Mouse (Mus musculus) thymus, postnatal 10 days (tissue): ENCODE measurements around the gene Actn1.
A peak's percentile ranks its signal among the peaks of the same experiment; 100 is the strongest.
"Not testable (repeated sequence)": the region's sequence is repeated elsewhere in the genome, so short reads cannot be mapped to it uniquely, and the experiment has no call there.

ENCODE experiments used
- DNase-seq, 2 experiments: peaks; one replicate each; pipeline ENCODE4 v3.0.0; 2021; ENCODE audit warnings: low spot score in 2 of 2

Gene Actn1

DNA sequence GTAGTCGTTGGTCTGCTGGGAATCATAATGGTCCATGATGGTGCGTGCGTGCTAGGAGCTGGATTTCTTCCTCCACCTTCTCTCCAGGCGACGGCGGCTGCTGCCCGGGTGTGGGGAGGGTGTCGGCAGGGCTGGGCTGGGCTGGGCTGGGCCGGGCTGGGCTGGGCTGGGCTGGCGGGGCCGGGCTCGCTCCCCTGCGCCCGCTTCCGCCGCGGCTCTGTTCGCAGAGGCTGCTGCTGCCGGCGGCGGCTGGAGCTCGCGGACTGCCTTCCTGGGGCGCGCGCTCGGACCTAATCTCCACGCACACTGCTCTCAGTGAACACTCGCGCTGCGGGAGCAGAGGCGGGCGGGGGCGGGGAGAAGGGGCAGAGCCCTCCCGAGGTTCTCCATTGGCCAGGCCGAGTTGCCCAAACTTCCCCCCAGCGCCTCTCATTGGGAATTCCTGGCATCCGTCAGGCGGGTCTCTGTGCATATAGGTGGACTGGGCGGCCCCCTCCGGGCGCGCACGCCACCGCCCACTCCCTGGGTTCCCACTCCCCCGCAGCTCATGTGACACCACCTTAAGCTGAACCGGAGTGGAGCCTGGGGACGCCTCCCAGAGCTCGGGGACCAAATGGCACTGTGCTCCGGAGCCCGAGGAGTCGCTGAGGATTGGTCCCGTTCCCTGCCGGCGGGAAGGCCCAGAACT is at the start of gene Actn1:
TSS of gene Actn1 (minus strand) at position 316 of the 688 bp plus-strand sequence.
- DNase-seq, result peak; percentile 66 to 76

DNA sequence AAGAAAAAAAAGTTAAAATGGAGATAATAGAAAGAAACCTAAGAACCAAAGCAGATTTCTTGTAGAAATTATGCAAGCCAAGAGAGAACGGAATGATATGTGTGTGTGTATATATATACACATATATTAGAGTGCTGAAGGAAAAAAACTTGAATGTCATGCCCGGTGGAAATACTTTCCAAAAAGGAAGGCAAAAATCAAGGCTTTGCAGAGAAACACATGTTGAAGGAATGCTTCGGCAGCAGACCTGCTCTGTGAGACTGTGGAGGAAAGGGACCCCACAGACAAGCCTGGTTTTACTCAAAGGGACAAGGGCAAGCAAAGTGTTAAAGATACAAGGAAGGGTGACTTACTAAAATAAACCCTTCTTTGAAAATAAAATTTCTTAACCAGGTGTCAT is 47.4 kb upstream of the Actn1 start:
- no peak for DNase-seq

DNA sequence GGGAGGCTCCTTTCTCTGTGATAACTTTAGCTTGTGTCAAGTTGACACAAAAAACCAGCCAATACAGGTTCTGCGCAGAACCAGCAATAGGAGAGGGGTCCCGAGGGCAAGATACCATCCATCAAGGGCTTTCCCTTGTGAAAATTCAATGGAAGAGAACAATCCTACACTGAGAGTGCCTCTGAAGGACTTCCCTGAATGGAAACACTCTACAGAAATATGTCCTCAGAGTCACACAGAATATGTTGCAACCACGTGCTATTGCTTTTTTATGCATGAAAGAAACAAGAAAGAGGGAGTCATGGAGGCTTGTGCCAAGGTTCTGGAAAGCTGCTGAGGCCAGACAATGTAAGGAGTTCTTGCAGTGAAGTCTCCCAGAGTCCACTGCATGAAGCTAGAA is 44.3 kb upstream of the Actn1 start:
- no peak for DNase-seq

DNA sequence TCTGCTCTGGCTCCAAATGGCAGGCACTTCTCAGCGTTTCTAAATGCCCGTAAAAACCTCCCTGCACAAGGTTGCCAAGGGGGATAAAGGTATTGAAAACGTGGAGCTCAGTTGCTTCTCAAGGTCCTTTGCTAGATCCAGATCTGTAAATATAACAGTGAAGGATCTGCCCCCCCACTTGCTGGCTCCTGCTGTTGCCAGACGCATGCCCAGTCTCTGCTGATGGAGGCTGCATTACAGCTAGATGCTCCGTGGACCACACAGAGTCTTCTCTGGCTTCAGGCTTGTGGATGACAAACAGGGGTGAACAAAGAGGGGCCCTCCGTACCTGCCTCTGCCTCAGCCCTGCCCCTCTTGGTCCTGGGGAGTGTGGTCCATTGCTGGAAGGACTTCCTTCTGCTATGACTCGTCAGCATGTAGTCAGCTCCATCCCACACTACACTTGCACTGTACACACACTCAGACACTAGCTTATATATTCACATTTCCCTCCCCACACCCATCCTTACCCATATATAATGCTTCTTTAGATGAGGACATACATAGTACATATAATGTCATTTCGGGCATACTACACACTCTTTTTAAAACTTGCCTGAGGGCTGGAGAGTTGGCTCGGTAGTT is 40.8 kb upstream of the Actn1 start:
- DNase-seq, result no peak

DNA sequence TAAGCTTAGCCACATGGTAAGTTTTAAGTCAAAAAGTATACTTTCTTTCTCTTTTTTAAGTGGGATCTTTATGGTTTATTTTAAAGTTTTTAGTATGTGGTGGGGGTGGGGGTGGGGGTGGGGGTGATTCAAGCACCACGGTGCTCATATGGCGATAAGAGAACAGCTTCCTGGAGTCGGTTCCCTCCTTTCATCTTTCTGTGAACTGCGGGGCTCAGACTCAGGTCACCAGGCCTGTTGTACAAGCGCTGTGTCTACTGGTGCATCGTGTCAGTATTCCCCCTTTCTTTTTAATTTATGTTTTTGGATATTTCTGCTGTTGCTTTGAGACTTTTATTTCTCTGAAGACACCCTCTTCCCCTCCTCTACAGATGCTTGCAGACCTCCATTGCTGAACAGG is 38.5 kb upstream of the Actn1 start:
- DNase-seq, result peak; percentile 32 to 45

DNA sequence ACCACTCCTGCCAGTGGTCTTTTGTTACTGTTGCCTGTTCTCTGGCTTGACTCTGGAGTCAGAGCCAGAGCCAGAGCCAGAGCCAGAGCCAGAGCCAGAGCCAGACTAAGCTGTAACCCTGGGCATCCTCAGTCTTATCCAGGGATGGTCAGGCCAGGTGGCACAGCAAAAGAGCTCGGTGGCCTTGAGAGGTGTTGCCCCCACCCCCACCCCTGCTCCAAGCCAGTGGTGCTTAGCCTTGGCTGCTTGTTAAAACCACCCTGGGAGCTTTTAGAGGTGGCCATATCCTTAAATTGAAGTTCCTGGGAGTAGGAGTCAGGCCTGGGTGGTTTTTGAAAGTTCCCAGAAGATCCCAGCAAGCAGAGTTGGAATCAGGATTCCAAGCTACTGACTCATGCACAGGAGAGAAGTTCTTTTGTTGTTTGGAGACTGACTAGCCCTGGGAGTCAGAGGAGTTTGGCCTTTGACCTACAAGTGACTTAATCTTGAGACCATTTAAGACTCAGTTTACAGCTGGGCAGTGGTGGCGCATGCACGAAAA is 31.8 kb upstream of the Actn1 start:
- no peak for DNase-seq

DNA sequence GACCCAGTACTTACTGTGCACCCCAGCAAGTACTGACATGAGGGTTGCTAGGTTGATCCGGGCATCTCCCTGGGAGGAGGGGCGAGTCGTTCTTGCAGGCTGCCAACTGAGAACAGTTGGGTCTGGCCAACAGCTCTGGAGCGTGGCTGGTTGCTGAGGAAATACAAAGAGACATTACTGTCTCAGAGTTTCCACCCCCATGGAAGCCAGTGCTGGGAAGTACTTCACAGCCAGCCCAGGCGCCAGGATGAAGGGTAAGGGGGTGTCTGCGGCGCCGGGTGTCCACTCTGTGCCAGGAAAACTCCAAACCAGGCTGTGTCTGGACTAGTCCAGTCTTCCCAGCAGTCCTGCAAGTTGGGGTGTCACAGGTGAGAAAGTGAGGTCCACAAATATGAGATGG is 30.8 kb upstream of the Actn1 start:
- DNase-seq, result no peak

DNA sequence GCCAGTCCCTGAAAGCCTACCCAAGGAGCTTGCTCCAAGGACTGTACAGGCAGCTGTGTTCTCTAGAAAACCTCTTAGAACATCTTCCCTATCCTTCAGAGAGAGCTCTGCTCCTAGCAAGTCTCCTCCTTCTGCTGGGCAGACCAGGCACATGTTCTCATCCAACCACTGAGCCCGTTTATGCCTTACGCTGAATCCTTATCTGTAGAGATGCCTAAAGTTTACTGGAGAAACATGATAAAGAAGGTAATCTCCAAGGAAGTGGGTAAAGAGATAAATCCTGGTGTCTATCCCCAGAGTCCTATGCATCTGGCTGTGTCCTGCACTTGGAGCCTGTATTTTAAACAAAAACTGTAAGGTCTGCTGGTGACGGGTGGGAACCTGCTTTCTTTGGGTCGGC is 30.3 kb upstream of the Actn1 start:
- no peak for DNase-seq

DNA sequence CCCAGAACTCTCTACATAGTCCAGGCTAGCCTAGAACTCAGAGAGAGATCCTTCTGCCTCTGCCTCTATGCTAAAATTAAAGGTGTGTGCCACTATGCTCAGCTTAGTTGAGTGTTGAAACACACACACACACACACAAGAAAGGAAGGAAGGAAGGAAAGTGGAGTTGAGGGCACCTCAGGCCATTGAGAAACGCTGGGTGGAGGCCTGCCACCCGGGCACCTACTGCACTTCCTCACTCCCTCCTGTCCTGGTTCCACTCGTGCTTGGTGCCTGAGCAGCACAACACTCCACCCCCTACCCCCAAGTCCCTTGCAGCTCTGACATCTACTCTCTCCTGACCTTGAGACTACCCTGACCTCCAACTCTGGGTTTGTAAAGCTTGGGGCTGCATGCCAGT is 29.6 kb upstream of the Actn1 start:
- DNase-seq, result no peak

DNA sequence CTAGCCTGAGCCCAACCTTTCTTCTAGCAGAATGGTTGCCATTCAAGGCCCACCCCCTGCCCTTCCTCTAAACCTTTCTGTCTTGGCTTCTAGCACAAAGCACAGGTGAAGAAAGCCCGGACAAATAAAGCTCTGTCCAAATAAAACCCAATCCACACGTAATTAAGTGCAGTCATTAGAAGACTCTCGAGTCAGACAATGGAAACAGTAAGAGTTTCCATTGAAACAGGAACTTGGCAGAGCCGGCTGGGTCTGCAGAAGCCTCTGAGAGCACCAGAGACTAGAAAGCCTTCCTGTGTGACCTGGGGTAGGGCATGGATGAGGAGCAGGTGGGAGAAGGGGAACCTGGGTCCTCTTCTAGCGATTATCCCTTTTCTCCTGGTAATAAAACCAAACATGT is 25.7 kb upstream of the Actn1 start:
- DNase-seq, result no peak

DNA sequence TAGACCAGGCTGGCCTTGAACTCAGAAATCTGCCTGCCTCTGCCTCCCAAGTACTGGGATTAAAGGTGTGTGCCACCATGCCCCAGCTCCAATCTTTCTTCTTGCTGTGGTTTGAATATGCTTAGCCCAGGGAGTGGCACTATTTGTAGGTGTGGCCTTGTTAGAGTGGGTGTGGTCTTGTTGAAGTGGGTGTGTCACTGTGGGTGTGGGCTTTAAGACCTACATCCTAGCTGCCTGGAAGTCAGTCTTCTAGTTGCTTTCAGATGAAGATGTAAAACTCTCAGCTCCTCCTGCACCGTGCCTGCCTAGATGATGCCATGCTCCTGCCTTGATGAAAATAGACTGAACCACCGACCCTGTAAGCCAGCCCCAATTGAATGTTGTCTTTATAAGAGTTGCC is 24.1 kb upstream of the Actn1 start:
- not testable (repeated sequence) for DNase-seq

DNA sequence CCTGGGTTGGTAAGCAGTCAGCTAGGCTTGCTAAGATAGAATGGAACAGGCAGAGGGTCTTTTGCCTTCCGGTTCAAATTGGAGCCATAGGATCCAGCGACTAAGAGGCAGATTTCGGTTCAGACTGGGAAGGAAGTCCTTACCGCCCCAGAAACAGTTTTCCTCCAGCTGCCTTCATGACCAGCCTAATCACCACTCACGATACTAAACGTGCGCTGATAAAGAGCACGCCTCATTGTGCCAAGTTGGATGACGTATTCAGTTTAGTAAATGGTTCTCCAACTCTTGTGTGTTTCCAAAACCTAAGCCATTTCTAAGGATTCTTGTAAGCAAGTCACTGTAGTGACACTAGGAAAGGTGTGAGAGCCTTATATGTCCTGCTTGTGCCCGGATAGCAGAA is 18.7 kb upstream of the Actn1 start:
- no peak for DNase-seq

DNA sequence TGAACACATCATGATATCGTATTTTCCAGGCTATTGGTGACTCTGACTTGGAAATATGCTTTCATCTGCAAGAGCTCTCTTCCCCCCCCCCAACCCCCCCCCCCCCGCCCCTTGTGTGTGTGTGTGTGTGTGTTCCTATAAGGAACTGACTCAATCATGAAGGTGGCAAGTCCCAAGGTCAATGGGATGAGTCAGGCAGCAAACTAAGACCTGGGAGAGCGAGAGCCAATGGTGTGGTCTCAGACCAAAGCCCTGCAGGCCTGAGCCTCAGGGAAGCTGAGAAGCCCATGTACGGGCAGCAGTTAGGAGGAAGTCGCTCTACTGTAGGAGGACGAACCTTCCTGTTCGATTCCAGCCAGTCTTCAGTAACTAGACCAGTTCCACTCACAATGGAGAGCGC is 17.3 kb upstream of the Actn1 start:
- no peak for DNase-seq

DNA sequence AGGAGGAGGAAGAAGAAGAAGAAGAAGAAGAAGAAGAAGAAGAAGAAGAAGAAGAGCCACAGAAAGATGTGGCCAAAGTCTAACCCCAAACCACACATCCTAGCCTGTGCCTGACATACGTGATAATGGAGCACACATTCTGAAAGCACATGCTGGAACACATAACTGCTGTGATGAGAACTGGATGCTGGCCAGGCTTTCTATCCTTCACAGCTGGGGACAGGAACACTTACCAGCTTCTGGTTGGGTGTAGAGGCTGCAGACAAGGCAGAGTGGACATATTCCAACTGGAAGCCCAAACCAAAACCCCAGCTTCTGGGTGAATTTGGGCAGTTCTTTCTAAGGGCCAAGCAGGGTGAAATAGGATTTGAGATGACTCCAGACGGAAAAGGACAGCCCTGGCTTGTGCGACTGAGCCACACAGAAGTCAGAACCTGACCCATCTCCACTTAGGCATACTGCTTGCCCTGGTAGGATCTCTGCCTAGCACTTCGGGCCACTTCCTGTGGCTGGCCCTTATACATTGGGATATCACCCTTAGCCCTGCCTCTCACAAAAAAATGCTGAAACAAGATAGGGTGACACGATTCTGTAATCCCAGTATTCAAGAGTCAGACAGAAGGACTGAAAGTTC is 15.1 kb upstream of the Actn1 start:
- no peak for DNase-seq

DNA sequence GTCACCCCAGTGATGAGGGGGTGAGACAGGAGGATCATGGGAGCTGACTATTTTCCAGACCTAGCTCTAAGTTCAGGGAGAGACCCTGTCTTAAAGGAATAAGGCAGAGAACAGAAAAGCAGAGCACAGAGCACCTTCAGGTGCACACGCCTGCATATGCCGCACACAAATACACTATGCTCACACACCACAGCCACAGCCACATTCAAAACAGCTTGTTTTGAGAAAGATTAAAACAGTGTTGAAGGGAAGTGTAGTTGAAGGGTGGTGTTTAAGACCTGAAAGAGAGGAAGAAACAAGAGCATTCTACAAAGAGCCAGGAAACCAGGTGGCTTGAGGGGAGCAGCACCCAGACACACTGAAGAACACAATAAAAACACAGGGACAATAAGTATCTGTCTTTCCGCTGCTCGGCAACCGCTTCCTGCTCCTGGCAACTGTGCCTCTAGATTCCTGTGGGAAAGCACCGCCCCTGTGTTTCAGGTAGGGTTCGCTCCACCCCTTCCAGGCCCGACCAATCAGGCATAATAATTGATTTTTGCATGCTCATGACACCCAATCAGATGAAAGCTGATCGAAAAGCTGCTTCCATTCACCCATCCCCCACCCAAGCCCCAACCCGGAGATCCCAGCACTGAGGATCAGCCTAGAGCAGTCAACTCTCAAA is 13.0 kb upstream of the Actn1 start:
- peak; percentile 76 to 85 for DNase-seq

DNA sequence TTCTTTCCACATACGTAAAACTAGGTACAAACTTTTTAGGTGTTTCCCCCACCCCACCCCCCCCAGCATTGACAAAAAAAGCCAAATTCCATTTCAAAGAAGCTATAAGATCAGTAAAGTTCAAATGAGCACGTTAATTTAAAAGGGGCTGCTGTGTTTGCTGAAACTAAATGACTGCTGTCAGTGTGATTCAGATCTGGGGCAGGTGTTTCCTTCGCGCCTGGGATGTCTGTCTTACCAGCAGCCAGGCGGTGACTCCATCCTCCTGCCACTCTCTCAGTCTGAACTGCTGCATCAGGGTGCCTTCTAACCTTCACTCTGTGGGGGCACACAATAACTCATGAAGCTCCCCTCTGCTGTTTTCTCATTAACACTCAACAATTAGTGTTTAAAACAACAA is 11.6 kb upstream of the Actn1 start:
- DNase-seq, result peak; percentile 79 to 83

DNA sequence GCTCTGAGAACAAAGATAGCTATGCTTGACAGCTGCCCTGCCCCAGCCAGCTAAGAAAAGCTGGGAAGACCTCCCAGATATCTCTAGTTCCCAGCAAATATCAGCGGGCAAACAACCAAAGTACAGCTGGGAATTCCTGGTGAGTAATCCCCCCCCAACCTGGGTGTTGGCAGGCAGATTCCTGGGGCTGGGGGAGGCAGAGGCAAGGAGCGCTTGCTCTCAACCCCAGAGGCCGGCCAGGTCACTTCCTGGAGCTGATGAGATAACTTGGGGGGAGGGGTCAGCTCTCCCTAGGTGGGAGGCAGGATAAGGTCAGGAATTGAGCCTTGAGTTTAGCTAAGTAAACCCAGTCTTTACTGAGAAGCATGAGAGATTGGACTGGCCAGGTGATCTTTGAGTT is 10.8 kb upstream of the Actn1 start:
- DNase-seq, result no peak

DNA sequence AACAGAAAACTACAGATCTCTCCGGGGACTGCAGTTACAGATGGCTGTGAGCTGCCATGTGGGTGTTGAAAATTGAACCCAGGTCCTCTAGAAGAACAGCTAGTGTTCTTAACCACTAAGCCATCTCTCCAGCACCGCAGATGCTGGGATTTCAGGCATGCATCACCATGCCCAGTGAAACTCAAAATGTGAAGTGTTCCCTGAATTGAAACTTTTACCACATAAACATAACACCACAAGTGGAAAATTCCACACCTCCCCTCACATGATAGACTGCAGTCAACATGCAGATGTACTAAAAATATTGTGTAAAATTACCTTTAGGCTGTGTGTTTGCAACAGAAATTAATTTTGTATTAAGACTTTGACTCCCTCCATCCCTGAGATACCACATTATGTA is 9.1 kb upstream of the Actn1 start:
- DNase-seq, result no peak

DNA sequence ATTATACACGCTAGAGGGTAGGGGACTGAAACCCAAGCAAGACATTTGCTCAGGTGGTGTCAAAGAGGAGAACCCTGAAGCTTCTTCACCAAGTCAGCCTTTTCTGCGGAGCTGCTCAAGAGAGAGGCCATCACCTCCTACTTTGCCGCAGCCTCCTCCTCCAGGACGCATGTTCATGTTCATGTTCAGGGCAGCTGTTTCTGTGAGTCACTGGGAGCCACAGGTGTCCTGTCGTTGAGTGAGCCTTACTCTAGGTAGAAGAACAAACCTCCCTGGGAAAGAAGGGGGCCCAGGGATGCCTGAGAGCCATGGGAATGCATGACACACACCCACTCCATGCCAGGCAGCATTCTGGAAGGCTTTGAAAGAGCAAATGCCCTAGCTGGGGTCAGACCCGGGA is 7.8 kb upstream of the Actn1 start:
- DNase-seq, result peak in 1 of 2 experiments; percentile 25

DNA sequence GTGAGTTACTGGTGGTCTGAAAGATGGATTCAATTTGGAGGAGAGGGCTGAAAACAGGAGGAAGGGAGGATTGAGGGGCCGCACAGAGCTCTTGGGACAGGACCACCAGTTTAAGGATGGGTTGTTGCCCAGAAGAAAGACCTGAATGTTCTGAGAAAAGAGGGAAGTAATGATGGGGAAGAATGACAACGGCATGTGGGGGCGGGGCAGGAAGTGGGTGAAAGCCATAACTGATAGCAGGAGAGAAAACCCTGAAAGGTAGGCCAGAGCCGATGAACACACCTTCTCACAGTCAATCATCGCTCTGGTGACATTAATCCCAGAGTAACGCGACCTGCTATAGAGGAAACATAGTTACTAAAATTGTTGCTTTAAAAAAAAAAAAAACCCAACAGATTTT is 4.2 kb upstream of the Actn1 start:
- DNase-seq, result peak; percentile 46 to 52

DNA sequence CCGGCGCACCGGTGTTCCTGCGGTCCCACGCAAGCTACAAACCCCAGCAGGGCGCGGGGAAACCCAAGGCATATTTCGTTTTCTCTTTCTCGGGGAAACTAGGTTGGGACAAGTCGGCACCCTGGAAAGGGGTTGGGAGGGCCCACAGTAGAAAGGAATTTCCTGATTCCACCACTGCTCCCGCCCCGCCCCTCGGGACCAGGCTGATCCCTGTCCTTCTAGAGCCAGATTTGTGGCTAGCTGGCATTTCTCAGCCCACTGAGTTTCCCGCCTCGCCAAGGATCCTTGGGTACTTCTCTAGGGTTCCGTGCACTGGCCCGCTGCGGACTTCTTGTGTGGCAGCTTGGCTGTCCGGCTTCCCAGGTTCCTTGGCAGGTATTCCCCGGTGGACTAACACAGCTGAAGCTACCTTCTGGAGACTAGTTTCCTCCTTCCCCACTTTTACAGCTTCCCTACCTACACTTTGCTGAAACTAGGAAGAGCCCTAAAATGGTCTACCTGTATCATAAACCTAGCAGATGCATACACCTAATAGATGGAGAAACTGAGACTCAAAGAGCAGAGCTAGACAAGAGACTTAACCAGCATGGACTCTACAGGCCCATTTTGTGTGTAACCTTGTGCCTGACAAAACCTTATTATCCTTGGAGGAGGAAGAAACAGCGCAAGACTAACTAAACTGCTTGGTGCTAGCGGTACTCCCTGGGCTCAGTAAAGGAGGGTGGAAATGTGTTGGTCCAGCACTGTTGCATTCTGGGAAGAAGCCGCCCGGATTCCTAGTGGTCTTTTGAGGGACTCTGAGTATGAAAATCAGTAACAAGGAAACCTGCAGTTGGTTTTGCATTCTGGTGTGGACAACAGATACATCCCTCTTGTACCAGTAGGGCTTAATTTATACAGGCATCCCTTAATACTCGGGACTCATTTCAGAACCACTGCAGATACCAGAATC is 849 bp upstream of the Actn1 start:
- DNase-seq, result peak in 1 of 2 experiments; percentile 15
